Mouse (Mus musculus): ENCODE measurements around the gene Taz. TPM values are rescaled to one million over a fixed set of nuclear protein-coding genes. Genes with fewer than 3 reads are reported as not detected.

The Taz gene
- polyA plus RNA-seq, 1 experiment from 2014 or later: 66.3 TPM

DNA sequence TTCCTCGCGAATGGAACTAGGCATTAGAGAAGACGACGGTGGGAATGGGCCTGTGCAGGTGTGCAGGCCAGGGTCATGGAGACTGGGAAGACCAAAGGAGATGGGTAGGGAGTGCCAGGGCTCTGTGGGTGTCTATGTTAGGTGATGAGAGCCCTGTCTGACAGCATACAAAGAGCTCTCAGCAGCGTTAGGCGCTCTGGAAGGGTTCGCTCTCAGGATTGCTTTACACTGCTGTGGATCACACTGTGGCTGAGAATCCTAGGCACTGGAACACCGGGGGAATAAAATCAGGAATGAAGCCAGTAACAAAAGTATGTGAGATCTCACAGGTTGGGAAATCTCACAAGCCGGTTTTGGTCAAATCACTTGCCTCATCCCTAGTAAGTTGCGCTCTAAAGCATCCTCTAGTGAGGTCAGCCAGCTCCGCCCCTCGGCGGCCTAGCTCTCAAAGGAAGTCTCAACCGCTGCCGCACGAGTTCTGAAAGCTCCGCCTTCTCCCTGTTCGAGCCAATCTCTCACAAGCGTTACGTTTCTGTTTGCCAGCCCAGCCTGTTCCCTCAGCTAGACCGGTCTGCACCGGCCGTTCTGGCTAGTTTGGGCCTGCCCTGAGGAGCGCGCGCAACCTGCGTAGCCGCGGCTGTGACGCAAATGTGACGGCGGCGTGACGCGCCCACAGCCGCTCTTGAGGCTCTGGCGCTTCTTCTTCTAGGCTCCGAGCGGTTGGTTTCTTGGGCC is 27.4 kb upstream of the Taz start, which contains the start of gene Emd:
TSS of gene Emd (plus strand) at position 535 of the 735 bp plus-strand sequence.
- DNase-seq (ENCODE audit: extremely low spot score, low spot score): peak; percentile 86

DNA sequence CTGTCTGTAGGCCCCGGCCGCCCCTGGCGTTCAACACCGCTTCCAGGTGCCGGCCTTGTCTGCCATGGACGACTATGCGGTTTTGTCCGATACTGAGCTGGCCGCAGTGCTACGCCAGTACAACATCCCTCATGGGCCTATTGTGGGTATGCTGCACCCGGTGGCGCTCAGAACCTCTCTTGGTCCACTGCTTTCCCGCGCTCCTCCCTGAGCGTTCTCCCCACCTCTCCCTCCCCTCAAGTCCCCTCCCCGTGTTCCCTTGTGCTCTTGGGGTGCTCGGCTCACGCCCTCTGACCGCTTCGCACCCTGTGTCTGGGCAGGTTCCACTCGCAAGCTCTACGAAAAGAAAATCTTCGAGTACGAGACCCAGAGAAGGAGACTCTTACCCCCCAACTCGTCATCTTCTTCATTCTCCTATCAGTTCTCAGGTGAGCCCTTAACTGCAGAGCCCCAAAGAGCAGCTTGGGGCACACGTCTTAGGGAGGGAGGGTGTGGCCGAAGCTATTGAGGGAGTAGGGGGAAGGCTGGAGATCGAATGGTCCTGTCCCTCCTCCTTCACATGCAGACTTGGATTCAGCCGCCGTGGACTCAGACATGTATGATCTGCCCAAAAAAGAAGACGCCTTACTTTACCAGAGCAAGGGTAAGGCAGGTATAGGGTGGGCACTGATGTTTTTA is 26.7 kb upstream of the Taz start:
- Histone ChIP-seq H3K9me3 (no peaks in the 10 kb centered on the region), H3K27ac (peak overlapping the region; percentile 92), H3K4me1 (peaks cover 7% of the 10 kb centered on the region), H3K27me3 (ENCODE audit: poor library complexity, severe bottlenecking) (0 out of 2 replicates have a peak, but pooled peaks cover 11% of the 10 kb centered on the region), H3K4me3 (peak overlapping the region; percentile 70), H3K36me3 (replicated peaks) (peaks cover 30% of the 10 kb centered on the region)
- WGBS: 22% methylated on average over 31 of the region's 31 CpGs
- DNase-seq (ENCODE audit: extremely low spot score, low spot score): no peak

More for the DNA sequence above, 27.4 kb upstream of the Taz start, which contains the start of gene Emd:
- H3K4me3 ChIP-seq: peak within 1 kb of the TSS; percentile 70
- H3K9me3 ChIP-seq: no peaks in the 10 kb centered on the region
- H3K27me3 ChIP-seq (ENCODE audit: poor library complexity, severe bottlenecking): 0 out of 2 replicates have a peak, but pooled peaks cover 11% of the 10 kb centered on the region
- WGBS: 26% methylated on average over 39 of the region's 39 CpGs
- H3K27ac ChIP-seq: peak within 1 kb of the TSS; percentile 92
- peaks cover 27% of the 10 kb centered on the region for H3K36me3 ChIP-seq (replicated peaks)
- H3K4me1 ChIP-seq: peaks cover 13% of the 10 kb centered on the region

DNA sequence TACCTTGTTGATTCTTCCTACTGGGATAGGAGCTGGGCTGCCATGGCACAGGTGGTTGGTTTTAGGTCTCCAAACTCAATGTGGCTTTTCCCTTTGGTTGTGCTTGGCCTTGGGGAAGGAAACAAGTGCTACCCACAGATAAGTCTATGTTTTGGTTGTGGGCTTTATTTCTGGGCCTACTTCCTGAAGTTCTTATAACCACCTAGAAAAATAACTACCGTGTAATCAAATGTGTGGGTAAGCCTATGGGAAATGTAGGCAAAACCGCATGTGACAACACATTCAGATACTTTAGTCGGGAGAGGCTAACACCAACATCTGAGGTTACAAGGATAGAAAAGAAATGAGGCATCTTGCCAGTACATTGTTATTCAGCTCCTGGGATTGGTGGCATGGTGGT is 24.0 kb upstream of the Taz start:
- Histone ChIP-seq H3K27me3 (ENCODE audit: poor library complexity, severe bottlenecking) (no peaks in the 10 kb centered on the region), H3K4me1 (peaks cover 6% of the 10 kb centered on the region), H3K27ac (no peak overlapping the region), H3K36me3 (replicated peaks) (peaks cover 36% of the 10 kb centered on the region), H3K4me3 (no peak overlapping the region), H3K9me3 (no peaks in the 10 kb centered on the region)
- WGBS: 92% methylated on average over 3 of the region's 3 CpGs
- no peak for DNase-seq (ENCODE audit: extremely low spot score, low spot score)

DNA sequence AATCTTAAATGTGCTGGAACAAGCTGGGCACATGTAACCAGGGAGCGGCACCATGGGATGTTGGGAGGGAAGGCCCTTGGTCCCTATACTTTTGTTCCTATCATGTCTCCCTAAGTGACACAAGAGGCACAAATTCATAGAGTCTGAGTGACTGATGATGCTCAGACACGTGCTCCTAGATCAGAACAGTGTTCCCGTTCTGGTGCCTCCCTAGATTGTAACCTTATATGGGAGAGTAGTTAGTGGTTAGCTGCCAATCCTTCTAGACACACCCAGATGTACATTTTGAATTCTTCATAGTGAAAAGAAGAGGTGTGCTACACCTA is 12.0 kb upstream of the Taz start:
- no peaks in the 10 kb centered on the region for H3K27me3 ChIP-seq (ENCODE audit: poor library complexity, severe bottlenecking)
- H3K36me3 ChIP-seq (replicated peaks): peaks cover 16% of the 10 kb centered on the region
- no peaks in the 10 kb centered on the region for H3K9me3 ChIP-seq
- DNase-seq (ENCODE audit: extremely low spot score, low spot score): peak; percentile 15
- WGBS: 27% methylated on average over 3 of the region's 3 CpGs
- H3K4me3 ChIP-seq: peak overlapping the region; percentile 63
- H3K27ac ChIP-seq: peak overlapping the region; percentile 94
- H3K4me1 ChIP-seq: peaks cover 6% of the 10 kb centered on the region

DNA sequence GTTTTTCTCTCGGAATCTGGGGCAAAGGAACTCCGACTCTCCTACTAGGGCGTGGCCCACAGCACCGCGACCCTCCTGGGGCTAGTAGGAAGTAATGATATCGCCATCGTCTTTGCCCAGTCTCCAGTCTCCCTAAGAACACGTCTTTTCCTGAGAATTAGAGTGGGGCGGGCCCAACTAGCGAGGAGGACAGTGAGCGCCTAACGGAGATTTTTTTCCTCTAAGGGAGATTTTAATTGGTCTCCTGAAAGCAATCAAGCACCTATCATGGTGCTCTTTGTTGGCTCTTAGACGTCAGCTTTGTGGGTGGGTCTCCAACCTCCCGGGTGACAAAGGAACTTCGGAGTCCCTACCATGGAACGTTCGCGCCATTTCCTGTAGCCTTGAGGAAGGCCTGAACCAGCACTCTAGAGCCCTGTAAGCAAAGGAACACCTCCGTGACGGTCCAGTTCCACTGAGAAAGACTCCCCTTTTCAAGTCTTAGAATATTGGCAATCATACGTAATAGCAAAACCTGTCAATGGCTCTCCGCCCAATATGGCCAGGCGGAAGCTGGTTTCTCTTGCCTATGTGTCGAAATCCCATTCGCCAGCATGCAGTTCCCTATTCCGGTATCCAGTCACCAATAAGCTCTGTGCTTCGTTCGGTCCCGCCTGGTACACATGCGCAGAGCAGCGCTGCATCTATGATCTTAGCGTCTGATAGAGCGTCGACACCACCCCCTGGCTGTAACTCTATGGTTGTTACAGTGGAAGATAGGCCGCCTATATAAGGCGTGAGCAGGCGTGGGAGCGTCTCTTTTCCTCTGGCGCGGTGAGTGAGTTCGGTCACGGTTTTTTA is 11.4 kb upstream of the Taz start, which contains the start of gene Rpl10:
TSS of gene Rpl10 (plus strand) at position 751 of the 840 bp plus-strand sequence.
- Histone ChIP-seq H3K4me1 (peaks cover 6% of the 10 kb centered on the region), H3K36me3 (replicated peaks) (peaks cover 16% of the 10 kb centered on the region), H3K27me3 (ENCODE audit: poor library complexity, severe bottlenecking) (no peaks in the 10 kb centered on the region), H3K27ac (peak within 1 kb of the TSS; percentile 94), H3K4me3 (peak within 1 kb of the TSS; percentile 63), H3K9me3 (no peaks in the 10 kb centered on the region)
- DNase-seq (ENCODE audit: extremely low spot score, low spot score): peak; percentile 85
- WGBS: 18% methylated on average over 42 of the region's 42 CpGs

DNA sequence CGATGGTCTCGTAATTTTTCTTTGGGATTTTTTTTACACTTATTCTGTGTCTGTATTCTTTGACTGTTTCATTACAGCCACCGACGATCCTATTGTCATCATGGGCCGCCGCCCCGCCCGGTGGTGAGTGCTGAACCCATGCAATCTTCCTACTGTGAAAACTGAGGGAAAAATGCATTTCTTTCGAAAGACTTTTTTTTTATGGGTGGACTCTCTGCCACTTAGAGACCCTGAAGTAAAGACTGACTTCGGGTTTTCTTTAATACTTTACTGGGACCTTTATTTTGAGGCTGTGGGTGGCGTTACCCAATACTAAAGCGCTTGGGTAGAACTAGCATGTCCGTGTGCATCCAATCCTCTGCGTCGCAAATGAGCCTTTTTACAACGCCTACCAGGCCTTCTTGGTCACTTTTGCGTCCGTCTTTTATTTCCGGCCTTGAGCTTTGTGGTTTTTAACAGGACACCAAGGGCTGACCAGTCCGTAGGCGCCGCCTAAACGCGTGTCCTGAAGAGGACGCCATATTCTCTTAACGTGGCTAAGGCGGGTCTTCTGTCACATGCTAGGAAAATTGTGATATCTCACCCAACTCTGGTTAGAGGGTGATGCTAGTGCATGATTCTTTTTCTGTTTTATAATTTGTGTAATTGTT is 10.7 kb upstream of the Taz start:
- WGBS: 22% methylated on average over 27 of the region's 27 CpGs

DNA sequence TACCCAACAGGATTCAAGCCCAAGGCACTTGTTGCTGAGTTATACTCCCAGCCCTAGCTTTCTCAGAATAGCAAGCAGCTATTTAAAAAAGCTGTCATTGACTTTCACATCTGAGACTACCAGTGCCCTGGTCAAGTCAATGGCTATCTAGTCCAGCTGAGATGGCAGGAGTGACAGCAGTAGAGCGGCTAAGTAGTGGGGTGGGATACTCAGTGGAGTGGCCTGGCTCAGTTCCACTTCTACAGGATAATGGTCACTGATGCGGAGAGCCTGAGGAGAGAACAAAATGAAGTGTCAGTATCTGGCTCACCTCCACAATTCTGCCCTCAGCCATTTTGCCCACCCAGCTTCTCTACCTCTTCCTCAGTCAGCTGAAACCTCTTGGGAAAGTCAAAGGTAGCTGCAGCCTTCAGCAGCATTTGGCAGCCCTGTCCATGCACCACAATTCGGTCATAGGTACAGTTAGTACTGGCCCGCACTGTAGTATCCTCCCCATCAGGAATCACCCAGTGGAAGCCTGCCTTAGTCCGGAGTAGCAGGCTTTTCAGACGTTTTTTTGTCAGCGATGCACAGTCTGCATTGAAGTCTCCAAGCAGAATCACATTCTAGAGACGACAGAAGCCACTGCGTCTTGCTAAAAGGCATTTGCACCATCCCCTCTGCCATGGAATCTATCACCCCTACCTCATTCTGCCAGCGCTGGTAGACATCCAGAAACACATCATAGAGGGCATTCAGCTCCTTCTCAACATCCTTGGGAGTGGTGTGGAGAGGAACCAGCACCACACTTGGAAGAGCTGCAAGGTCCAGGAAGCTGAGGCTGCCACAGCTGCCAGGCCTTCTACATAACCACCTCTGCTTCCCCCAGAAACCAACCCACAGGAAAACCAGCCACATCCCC is 8.0 kb upstream of the Taz start:
- 32% methylated on average over 10 of the region's 10 CpGs for whole genome bisulfite sequencing
- H3K4me1 ChIP-seq: peaks cover 6% of the 10 kb centered on the region

More for the DNA sequence above, 10.7 kb upstream of the Taz start:
- peak overlapping the region; percentile 87 for H3K27ac ChIP-seq
- DNase-seq (ENCODE audit: extremely low spot score, low spot score): peak; percentile 25
- H3K4me1 ChIP-seq: peaks cover 6% of the 10 kb centered on the region
- H3K4me3 ChIP-seq: peak overlapping the region; percentile 63
- no peaks in the 10 kb centered on the region for H3K9me3 ChIP-seq
- peaks cover 16% of the 10 kb centered on the region for H3K36me3 ChIP-seq (replicated peaks)
- no peaks in the 10 kb centered on the region for H3K27me3 ChIP-seq (ENCODE audit: poor library complexity, severe bottlenecking)

DNA sequence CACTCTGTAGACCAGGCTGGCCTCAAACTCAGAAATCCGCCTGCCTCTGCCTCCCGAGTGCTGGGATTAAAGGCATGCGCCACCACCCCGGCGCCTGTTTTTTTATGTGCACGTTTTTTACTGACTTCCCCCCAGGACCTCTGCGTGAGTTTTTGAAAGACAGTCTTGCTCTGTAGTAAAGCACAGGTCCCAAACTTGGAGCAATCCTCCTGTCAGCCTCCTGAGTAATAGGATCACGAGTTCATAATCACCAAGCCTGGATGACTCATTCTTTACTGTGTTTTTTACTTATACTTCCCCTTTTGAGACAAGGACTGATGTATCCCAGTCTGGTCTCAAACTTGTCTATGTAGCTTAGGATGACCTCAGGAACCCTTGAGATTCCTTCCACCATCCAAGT is 3.8 kb upstream of the Taz start:
- Histone ChIP-seq H3K27me3 (ENCODE audit: poor library complexity, severe bottlenecking) (no peaks in the 10 kb centered on the region), H3K4me1 (peaks cover 11% of the 10 kb centered on the region), H3K27ac (no peak overlapping the region), H3K36me3 (replicated peaks) (peaks cover 6% of the 10 kb centered on the region), H3K4me3 (no peak overlapping the region), H3K9me3 (no peaks in the 10 kb centered on the region)
- DNase-seq (ENCODE audit: extremely low spot score, low spot score): no peak
- WGBS: 77% methylated on average over 8 of the region's 8 CpGs

More for the DNA sequence above, 8.0 kb upstream of the Taz start:
- Histone ChIP-seq H3K9me3 (no peaks in the 10 kb centered on the region), H3K4me3 (no peak overlapping the region), H3K27me3 (ENCODE audit: poor library complexity, severe bottlenecking) (no peaks in the 10 kb centered on the region), H3K27ac (no peak overlapping the region), H3K36me3 (replicated peaks) (peaks cover 16% of the 10 kb centered on the region)
- DNase-seq (ENCODE audit: extremely low spot score, low spot score): peak; percentile 19

DNA sequence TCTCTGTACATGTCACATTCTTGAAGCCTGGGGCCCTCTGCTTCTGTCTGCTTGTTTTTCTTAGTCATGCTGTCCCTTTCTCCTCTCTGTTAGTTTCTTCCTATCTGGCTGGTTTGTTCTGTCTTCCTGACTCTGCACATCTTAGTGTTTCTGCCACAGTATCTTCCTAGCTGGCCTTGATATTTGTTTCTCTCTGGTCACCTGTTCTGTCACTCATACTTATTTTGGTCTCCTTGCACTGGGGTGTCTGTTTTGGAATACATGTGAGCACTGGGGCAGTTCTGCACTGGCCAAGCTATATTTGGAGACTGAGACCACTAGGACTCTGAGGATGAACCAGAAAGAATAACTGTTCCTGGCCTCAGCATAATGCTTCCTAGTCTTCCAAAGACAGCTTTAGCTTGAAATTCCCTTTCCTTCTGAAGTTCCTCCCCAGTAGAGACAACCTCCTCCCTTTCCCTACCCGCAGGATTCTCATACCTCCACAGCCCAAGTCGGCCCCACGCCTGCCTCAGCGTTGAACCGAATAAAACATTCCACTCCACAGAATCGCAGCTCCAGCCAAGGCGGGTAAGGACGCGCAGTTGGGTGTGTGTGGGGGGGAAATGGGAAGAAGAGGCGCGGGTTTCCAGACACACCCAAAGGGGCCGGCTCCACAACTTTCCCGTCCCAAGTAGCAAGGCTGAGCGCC is 526 bp upstream of the Taz start:
- no peaks in the 10 kb centered on the region for H3K36me3 ChIP-seq (replicated peaks)
- no peak for DNase-seq (ENCODE audit: extremely low spot score, low spot score)
- H3K27me3 ChIP-seq (ENCODE audit: poor library complexity, severe bottlenecking): no peaks in the 10 kb centered on the region
- H3K27ac ChIP-seq: peak overlapping the region; percentile 88
- H3K4me1 ChIP-seq: peaks cover 20% of the 10 kb centered on the region
- no peaks in the 10 kb centered on the region for H3K9me3 ChIP-seq
- H3K4me3 ChIP-seq: peak overlapping the region; percentile 69
- 19% methylated on average over 14 of the region's 14 CpGs for WGBS

DNA sequence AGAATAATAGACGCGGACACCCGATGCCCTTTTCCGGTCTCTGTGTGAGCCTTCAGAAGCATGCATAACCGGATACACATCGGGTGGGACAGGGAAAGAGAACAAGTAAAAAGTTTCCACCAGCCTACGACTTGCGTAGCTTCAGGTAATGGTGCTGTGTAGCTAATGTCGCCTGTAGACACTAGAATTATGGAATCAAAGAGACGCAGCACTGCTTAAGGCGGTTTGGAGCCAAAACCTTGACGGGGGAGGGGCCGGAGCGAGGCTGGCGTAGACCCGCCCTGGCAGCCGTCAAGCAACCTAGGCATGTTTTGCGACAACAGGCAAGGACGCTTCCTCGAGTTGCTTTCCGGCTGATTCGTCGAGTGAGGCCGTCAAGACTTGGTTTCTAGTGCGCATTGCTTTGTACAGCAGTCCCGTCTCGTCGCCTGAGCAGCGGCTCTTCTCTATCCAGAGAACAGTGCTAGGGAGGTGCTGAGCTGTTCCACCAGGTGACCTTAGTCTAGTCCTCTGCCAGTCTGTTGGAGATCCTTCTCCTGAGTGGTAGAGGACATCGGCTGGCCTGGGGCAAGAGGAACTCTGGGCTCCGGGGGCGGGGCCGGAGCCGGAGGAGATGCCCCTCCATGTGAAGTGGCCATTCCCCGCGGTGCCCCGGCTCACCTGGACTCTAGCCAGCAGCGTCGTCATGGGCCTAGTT is 831 bp downstream of the Taz start:
- Histone ChIP-seq H3K36me3 (replicated peaks) (peaks cover under 1% of the 10 kb centered on the region; the same call in 1 of the 2 replicates), H3K9me3 (no peaks in the 10 kb centered on the region), H3K27me3 (ENCODE audit: poor library complexity, severe bottlenecking) (no peaks in the 10 kb centered on the region), H3K27ac (peak overlapping the region; percentile 88), H3K4me1 (peaks cover 20% of the 10 kb centered on the region), H3K4me3 (peak overlapping the region; percentile 69)
- 18% methylated on average over 39 of the region's 39 CpGs for WGBS
- peak; percentile 75 for DNase-seq (ENCODE audit: extremely low spot score, low spot score)

DNA sequence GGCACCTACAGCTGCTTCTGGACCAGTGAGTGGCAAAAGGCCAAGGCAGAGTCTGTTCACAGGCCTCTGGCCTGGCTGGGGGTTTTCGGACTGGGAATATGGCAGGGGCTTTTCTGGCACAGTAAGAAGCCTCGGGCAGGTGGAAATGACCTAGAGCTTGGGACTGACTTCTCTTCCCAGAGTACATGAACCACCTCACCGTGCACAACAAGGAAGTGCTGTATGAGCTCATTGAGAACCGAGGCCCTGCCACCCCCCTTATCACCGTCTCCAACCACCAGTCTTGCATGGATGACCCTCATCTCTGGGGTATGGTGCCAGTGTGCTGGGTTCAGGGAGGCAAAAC is 1.4 kb downstream of the Taz start:
- 58% methylated on average over 5 of the region's 5 CpGs for WGBS
- H3K9me3 ChIP-seq: no peaks in the 10 kb centered on the region
- DNase-seq (ENCODE audit: extremely low spot score, low spot score): no peak
- H3K27ac ChIP-seq: peak overlapping the region; percentile 88
- H3K4me3 ChIP-seq: peak overlapping the region; percentile 69
- no peaks in the 10 kb centered on the region for H3K27me3 ChIP-seq (ENCODE audit: poor library complexity, severe bottlenecking)
- peaks cover 20% of the 10 kb centered on the region for H3K4me1 ChIP-seq
- H3K36me3 ChIP-seq (replicated peaks): peaks cover 5% of the 10 kb centered on the region
